Mouse (Mus musculus): ENCODE results near the gene Rhbdl1.
"Not testable (repeated sequence)": the region's sequence is repeated elsewhere in the genome, so short reads cannot be mapped to it uniquely, and the experiment has no call there.

Gene Rhbdl1

GRCm38 (mm10) chr17:25825984-25826570 lies 11.0 kb downstream of the Rhbdl1 start:
- DNase-seq (ENCODE audit: low spot score in 2 of 2), result no peak

- no peak for DNase-seq (ENCODE audit: low spot score in 2 of 2)
Observed at GRCm38 (mm10) chr17:25825311-25825710, 11.8 kb downstream of the Rhbdl1 start.

DNA sequence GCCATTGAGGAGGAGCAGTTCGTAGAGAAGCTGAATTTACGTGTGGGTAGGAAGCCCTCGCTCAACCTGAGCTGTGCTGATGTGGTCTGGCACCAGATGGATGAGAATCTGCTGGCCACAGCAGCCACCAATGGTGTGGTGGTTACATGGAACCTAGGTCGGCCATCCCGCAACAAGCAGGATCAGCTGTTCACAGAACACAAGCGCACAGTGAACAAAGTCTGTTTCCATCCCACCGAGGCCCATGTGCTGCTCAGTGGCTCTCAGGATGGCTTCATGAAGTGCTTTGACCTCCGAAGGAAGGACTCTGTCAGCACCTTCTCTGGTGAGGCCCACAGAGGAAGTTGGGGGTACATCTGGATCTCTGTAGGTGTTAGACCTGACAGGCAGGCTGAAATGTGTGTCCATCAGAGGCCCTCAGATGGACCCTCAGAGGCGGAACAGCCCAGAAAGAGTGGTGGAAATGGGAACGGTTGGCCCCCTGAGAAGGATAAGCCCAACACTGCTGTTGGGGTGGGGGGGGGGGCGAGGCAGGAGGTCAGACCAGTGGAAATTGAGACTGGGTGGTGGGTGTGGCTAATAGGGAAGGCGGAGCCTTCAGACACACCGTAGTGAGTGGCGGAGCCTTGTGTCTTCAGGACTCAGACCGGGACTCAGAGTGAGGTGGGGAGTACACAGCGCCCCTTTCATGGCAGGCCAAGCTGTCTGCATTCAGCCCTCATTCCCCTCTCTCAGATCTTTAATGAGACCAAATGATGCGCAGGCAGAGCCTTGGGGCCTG lies 12.5 kb downstream of the Rhbdl1 start:
- no peak for DNase-seq (ENCODE audit: low spot score in 2 of 2)

GRCm38 (mm10) chr17:25823452-25823851 lies 13.6 kb downstream of the Rhbdl1 start, which contains the start of gene Wdr24:
Gene Wdr24, plus strand, starts transcription at chr17:25823627.
- peak; percentile 77 to 84 for DNase-seq (ENCODE audit: low spot score in 2 of 2)

- DNase-seq (ENCODE audit: low spot score in 2 of 2), result peak; percentile 24 to 65
Observed at GRCm38 (mm10) chr17:25818851-25819780, 18.0 kb downstream of the Rhbdl1 start.

GRCm38 (mm10) chr17:25817662-25818061 lies 19.4 kb downstream of the Rhbdl1 start:
- no peak for DNase-seq (ENCODE audit: low spot score in 2 of 2)

DNA sequence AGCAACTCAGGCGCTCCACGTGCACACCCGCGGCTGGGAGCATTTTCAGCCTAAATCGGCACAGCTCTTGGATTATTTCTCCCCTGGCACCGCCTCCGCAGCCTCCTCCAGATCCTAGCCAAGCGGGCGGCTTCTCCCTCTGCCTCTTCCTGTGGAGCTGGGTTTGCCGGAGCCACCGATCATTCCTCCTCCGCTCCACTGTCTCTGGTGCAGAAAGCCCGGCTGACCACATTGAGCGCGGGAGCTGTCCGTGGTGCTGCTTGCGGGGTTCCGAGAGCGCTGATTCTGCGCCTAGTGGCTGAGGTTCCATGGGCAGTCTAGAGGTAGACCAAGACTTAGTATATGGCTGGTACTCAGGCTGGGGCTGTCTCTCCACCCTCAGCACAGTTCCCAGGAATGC lies 23.6 kb downstream of the Rhbdl1 start:
- peak; percentile 78 to 94 for DNase-seq (ENCODE audit: low spot score in 2 of 2)

GRCm38 (mm10) chr17:25810890-25811289 lies 26.2 kb downstream of the Rhbdl1 start:
- no peak for DNase-seq (ENCODE audit: low spot score in 2 of 2)

GRCm38 (mm10) chr17:25809606-25810340 lies 27.3 kb downstream of the Rhbdl1 start:
- no peak for DNase-seq (ENCODE audit: low spot score in 2 of 2)

DNA sequence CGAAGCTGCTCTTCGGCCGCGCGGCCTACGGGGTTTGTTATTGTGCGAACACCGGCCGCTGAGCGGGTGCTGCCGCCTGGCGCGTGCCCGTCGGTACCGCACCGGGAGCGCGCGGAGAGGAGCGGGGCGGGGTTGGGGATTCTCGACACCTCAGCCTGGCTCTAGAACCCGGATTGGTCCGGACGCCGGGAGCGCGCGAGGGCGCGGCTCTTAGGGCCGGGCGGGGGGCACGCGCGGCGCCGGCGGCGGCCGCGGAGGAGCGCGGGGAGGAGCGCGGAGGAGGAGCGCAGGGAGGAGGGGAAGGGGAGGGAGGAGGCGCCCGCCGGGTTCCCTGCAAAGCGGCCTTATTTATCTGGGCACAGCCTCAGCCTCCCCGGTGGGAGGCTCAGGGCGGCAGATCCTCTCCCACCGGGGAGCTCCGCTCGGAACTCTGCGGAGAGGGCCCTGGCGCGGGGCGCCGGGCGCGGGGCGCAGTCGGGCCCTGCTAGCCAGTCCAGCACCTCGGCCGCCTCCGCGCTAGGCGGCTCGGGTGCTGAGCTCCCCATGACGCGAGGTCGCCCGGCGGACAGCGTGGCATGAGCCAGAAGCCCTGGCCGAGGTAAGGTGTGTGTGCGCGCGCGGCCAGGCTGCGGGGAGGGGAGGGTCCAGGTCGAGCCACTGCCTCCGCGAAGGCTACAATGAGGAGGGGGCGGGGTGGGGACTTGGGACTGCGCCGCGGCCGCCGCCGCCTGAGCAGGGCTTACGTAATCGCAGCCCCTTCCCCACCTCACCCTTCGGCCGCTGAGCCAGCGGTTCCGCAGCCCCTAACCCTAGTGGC lies 28.1 kb downstream of the Rhbdl1 start, which contains the start of gene Fbxl16:
TSS of gene Fbxl16 (plus strand) at position 297 of the 817 bp plus-strand sequence.
- peak in 1 of 2 experiments; percentile 64 for DNase-seq (ENCODE audit: low spot score in 2 of 2)

DNA sequence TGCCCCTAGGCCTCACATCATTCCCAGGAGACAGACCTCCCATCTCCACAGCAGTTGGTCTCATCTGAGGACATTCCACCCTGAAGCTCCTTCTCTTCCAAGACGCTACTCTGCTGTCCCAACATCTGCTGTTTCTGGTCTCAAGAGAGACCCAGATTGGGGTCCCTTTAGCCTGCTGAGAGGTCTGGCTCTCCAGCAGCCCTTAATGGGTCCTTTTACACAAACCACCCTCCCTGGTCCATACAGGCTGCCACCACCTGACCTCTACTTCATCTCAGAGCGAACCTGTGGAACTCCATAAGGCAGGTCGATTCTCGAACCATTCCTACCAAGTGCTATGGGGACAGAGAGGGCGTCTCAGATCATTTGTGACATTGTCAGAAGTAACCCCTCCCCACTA lies 29.1 kb downstream of the Rhbdl1 start:
- DNase-seq (ENCODE audit: low spot score in 2 of 2), result no peak

- DNase-seq (ENCODE audit: low spot score in 2 of 2), result not testable (repeated sequence)
Observed at GRCm38 (mm10) chr17:25807452-25807851, 29.6 kb downstream of the Rhbdl1 start.

GRCm38 (mm10) chr17:25806507-25806906 lies 30.6 kb downstream of the Rhbdl1 start:
- DNase-seq (ENCODE audit: low spot score in 2 of 2), result no peak

- DNase-seq (ENCODE audit: low spot score in 2 of 2), result no peak
Observed at GRCm38 (mm10) chr17:25802825-25803517, 34.1 kb downstream of the Rhbdl1 start.

- DNase-seq (ENCODE audit: low spot score in 2 of 2), result peak in 1 of 2 experiments; percentile 63
Observed at GRCm38 (mm10) chr17:25801029-25801428, 36.1 kb downstream of the Rhbdl1 start.

- DNase-seq (ENCODE audit: low spot score in 2 of 2), result peak; percentile 88 to 93
Observed at GRCm38 (mm10) chr17:25796951-25797369, 40.1 kb downstream of the Rhbdl1 start, which contains the start of gene Metrn. Gene Metrn, minus strand, starts transcription at chr17:25797136.

GRCm38 (mm10) chr17:25796211-25796771 lies 40.8 kb downstream of the Rhbdl1 start:
- peak in 1 of 2 experiments; percentile 74 for DNase-seq (ENCODE audit: low spot score in 2 of 2)

DNA sequence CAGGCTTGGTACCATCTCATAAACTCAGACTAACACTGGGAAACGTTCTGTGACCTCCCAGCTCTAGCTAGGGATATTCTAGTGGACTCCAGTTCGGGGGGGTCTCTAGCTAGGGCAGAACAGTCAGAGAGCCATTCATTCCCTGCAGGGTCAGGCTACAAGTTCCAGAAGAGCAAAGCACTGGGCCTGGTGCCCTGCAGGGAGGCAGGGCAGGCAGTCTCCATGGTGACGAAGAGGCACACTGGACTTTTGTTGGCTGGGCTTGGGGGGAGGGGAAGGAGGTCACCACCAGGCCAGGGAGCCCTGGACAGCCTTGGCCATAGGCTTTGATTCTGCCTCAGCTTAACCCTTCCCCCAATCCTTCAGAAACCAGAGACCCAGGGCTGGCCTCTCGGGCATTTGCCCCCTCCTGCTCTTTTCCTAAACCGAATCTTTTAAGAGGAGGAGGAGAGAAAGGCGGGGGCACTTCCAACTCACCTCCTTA lies 41.4 kb downstream of the Rhbdl1 start, which contains the start of gene AC134908.4:
TSS of gene AC134908.4 (minus strand) at position 51 of the 484 bp plus-strand sequence.
- no peak for DNase-seq (ENCODE audit: low spot score in 2 of 2)

- no peak for DNase-seq (ENCODE audit: low spot score in 2 of 2)
Observed at GRCm38 (mm10) chr17:25794998-25795397, 42.1 kb downstream of the Rhbdl1 start.

Data from spleen, postnatal 4 days (tissue).